Mouse (Mus musculus): ENCODE results near the gene Gkap1. TPM values are rescaled to one million over a fixed set of nuclear protein-coding genes. Genes with fewer than 3 reads are reported as not detected.

The Gkap1 gene
- polyA plus RNA-seq (2014; fragmentation: Nextera tagmentation; extraction: Ambion mirVana), result 12.8 and 14.3 TPM in 2 replicates

- WGBS, result 57% methylated on average over 8 of the region's 8 CpGs
- H3K36me3 ChIP-seq (ENCODE audit: control insufficient read depth, insufficient read depth, low read length), result no peaks in the 10 kb centered on the region
- H3K4me3 ChIP-seq (ENCODE audit: low read depth, low read length), result peak within 1 kb of the TSS; percentile 88
- peak within 1 kb of the TSS; percentile 85 for H3K4me2 ChIP-seq
- H3K4me1 ChIP-seq (replicated peaks; ENCODE audit: control insufficient read depth, insufficient read depth, low read length), result peaks cover 9% of the 10 kb centered on the region
- H3K27me3 ChIP-seq (replicated peaks; ENCODE audit: control insufficient read depth, insufficient read depth, low read length), result peaks cover 20% of the 10 kb centered on the region
- no peak for ATAC-seq (replicated peaks; ENCODE audit: low FRiP score)
- H3K9ac ChIP-seq (ENCODE audit: low read depth, low read length), result peak within 1 kb of the TSS; percentile 81
- H3K9me3 ChIP-seq (ENCODE audit: control insufficient read depth, low read length), result no peaks in the 10 kb centered on the region
- peak within 1 kb of the TSS; percentile 49; the same call in 1 of the 2 replicates for H3K27ac ChIP-seq (ENCODE audit: low read depth, low read length)
- DNase-seq (ENCODE audit: low spot score), result no peak
Observed at GRCm38 (mm10) chr13:58275599-58275998, at the start of gene Gkap1. Gene Gkap1, minus strand, starts transcription at chr13:58275699.

GRCm38 (mm10) chr13:58317768-58318167 is 42.3 kb upstream of the Gkap1 start:
- H3K4me2 ChIP-seq, result no peak overlapping the region
- H3K9me3 ChIP-seq (ENCODE audit: control insufficient read depth, low read length), result no peaks in the 10 kb centered on the region
- H3K4me3 ChIP-seq (ENCODE audit: low read depth, low read length), result no peak overlapping the region
- no peak overlapping the region for H3K9ac ChIP-seq (ENCODE audit: low read depth, low read length)
- H3K27ac ChIP-seq (ENCODE audit: low read depth, low read length), result no peak overlapping the region
- no peaks in the 10 kb centered on the region for H3K36me3 ChIP-seq (ENCODE audit: control insufficient read depth, insufficient read depth, low read length)
- no peaks in the 10 kb centered on the region for H3K27me3 ChIP-seq (replicated peaks; ENCODE audit: control insufficient read depth, insufficient read depth, low read length)
- DNase-seq (ENCODE audit: low spot score) (no peak), ATAC-seq (replicated peaks; ENCODE audit: low FRiP score) (no peak)
- no peaks in the 10 kb centered on the region for H3K4me1 ChIP-seq (replicated peaks; ENCODE audit: control insufficient read depth, insufficient read depth, low read length)
- 60% methylated on average over 2 of the region's 2 CpGs for WGBS

- H3K27ac ChIP-seq (ENCODE audit: low read depth, low read length), result no peak overlapping the region
- peak; percentile 74; the same call in 1 of the 2 replicates for ATAC-seq (replicated peaks; ENCODE audit: low FRiP score)
- no peaks in the 10 kb centered on the region for H3K27me3 ChIP-seq (replicated peaks; ENCODE audit: control insufficient read depth, insufficient read depth, low read length)
- H3K9me3 ChIP-seq (ENCODE audit: control insufficient read depth, low read length), result no peaks in the 10 kb centered on the region
- DNase-seq (ENCODE audit: low spot score), result no peak
- no peak overlapping the region for H3K9ac ChIP-seq (ENCODE audit: low read depth, low read length)
- H3K4me1 ChIP-seq (replicated peaks; ENCODE audit: control insufficient read depth, insufficient read depth, low read length), result no peaks in the 10 kb centered on the region
- H3K4me2 ChIP-seq, result no peak overlapping the region
- WGBS, result 40% methylated on average over 6 of the region's 6 CpGs
- H3K36me3 ChIP-seq (ENCODE audit: control insufficient read depth, insufficient read depth, low read length), result no peaks in the 10 kb centered on the region
- no peak overlapping the region for H3K4me3 ChIP-seq (ENCODE audit: low read depth, low read length)
Observed at GRCm38 (mm10) chr13:58314991-58315390, 39.5 kb upstream of the Gkap1 start.

DNA sequence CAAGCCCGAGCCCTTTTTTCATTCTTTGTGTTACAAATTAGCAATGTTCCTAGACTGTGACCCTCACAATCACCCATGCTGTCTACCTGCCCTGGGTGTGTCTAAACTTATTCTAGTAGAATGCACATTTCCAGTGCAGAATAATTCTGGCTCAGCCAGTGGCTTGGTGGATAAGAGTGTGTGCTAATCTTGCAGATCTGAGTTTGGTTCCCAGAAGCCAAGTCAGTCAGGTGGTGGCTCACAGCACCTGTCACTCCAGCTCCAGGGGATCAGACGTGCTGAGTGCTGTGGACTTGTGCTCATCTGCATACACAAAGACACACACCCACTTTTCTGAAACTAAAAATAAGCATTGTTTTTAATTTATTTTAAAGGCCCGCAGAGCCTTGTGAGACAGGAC is 38.3 kb upstream of the Gkap1 start:
- no peaks in the 10 kb centered on the region for H3K36me3 ChIP-seq (ENCODE audit: control insufficient read depth, insufficient read depth, low read length)
- no peak overlapping the region for H3K27ac ChIP-seq (ENCODE audit: low read depth, low read length)
- DNase-seq (ENCODE audit: low spot score) (no peak), ATAC-seq (replicated peaks; ENCODE audit: low FRiP score) (no peak; the same call in 1 of the 2 replicates)
- H3K4me1 ChIP-seq (replicated peaks; ENCODE audit: control insufficient read depth, insufficient read depth, low read length), result no peaks in the 10 kb centered on the region
- no peaks in the 10 kb centered on the region for H3K9me3 ChIP-seq (ENCODE audit: control insufficient read depth, low read length)
- no peak overlapping the region for H3K4me2 ChIP-seq
- H3K4me3 ChIP-seq (ENCODE audit: low read depth, low read length), result no peak overlapping the region
- 70% methylated on average over 3 of the region's 3 CpGs for WGBS
- no peaks in the 10 kb centered on the region for H3K27me3 ChIP-seq (replicated peaks; ENCODE audit: control insufficient read depth, insufficient read depth, low read length)
- H3K9ac ChIP-seq (ENCODE audit: low read depth, low read length), result no peak overlapping the region

- Histone ChIP-seq H3K27ac (ENCODE audit: low read depth, low read length) (no peak overlapping the region), H3K9me3 (ENCODE audit: control insufficient read depth, low read length) (no peaks in the 10 kb centered on the region), H3K9ac (ENCODE audit: low read depth, low read length) (no peak overlapping the region), H3K4me1 (replicated peaks; ENCODE audit: control insufficient read depth, insufficient read depth, low read length) (no peaks in the 10 kb centered on the region), H3K4me2 (no peak overlapping the region), H3K36me3 (ENCODE audit: control insufficient read depth, insufficient read depth, low read length) (no peaks in the 10 kb centered on the region), H3K27me3 (replicated peaks; ENCODE audit: control insufficient read depth, insufficient read depth, low read length) (no peaks in the 10 kb centered on the region), H3K4me3 (ENCODE audit: low read depth, low read length) (no peak overlapping the region)
- ATAC-seq (replicated peaks; ENCODE audit: low FRiP score), result no peak
- DNase-seq (ENCODE audit: low spot score), result no peak
- WGBS, result 41% methylated on average over 3 of the region's 3 CpGs
Observed at GRCm38 (mm10) chr13:58311351-58311750, 35.9 kb upstream of the Gkap1 start.

- 71% methylated on average over 8 of the region's 8 CpGs for WGBS
- H3K4me3 ChIP-seq (ENCODE audit: low read depth, low read length), result no peak overlapping the region
- ATAC-seq (replicated peaks; ENCODE audit: low FRiP score), result no peak
Observed at GRCm38 (mm10) chr13:58309499-58309898, 34.0 kb upstream of the Gkap1 start.

DNA sequence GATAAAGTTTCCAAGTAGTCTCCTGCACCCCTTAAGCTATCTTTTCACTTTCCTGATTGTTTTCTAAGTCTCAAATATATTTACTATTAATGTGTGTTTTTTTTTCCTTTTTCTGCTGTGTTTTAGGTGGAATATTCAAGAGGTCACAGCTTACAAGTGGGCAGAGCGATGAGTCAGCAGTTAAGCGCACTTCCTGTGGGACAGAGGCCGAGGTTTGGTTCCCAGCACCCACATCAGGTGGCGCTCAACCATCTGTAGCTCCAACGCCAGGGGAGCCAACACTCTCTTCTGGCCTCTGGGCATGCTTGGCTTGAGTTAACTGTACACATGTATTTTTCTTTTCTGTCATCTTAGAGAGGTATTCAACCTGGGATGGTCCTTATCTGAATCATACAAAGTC is 32.0 kb upstream of the Gkap1 start:
- H3K36me3 ChIP-seq (ENCODE audit: control insufficient read depth, insufficient read depth, low read length), result no peaks in the 10 kb centered on the region
- H3K27ac ChIP-seq (ENCODE audit: low read depth, low read length), result no peak overlapping the region
- 85% methylated on average over 5 of the region's 5 CpGs for WGBS
- H3K9me3 ChIP-seq (ENCODE audit: control insufficient read depth, low read length), result no peaks in the 10 kb centered on the region
- no peak for DNase-seq (ENCODE audit: low spot score)
- no peaks in the 10 kb centered on the region for H3K4me1 ChIP-seq (replicated peaks; ENCODE audit: control insufficient read depth, insufficient read depth, low read length)
- H3K9ac ChIP-seq (ENCODE audit: low read depth, low read length), result no peak overlapping the region
- no peaks in the 10 kb centered on the region for H3K27me3 ChIP-seq (replicated peaks; ENCODE audit: control insufficient read depth, insufficient read depth, low read length)
- H3K4me2 ChIP-seq, result no peak overlapping the region
- no peak overlapping the region for H3K4me3 ChIP-seq (ENCODE audit: low read depth, low read length)
- ATAC-seq (replicated peaks; ENCODE audit: low FRiP score), result no peak

More at GRCm38 (mm10) chr13:58309499-58309898, 34.0 kb upstream of the Gkap1 start:
- Histone ChIP-seq H3K4me2 (no peak overlapping the region), H3K27me3 (replicated peaks; ENCODE audit: control insufficient read depth, insufficient read depth, low read length) (no peaks in the 10 kb centered on the region), H3K9ac (ENCODE audit: low read depth, low read length) (no peak overlapping the region), H3K4me1 (replicated peaks; ENCODE audit: control insufficient read depth, insufficient read depth, low read length) (no peaks in the 10 kb centered on the region), H3K36me3 (ENCODE audit: control insufficient read depth, insufficient read depth, low read length) (no peaks in the 10 kb centered on the region), H3K27ac (ENCODE audit: low read depth, low read length) (no peak overlapping the region), H3K9me3 (ENCODE audit: control insufficient read depth, low read length) (no peaks in the 10 kb centered on the region)
- no peak for DNase-seq (ENCODE audit: low spot score)

GRCm38 (mm10) chr13:58305230-58305629 is 29.7 kb upstream of the Gkap1 start:
- Histone ChIP-seq H3K36me3 (ENCODE audit: control insufficient read depth, insufficient read depth, low read length) (no peaks in the 10 kb centered on the region), H3K9ac (ENCODE audit: low read depth, low read length) (no peak overlapping the region), H3K4me3 (ENCODE audit: low read depth, low read length) (no peak overlapping the region), H3K27me3 (replicated peaks; ENCODE audit: control insufficient read depth, insufficient read depth, low read length) (no peaks in the 10 kb centered on the region), H3K27ac (ENCODE audit: low read depth, low read length) (no peak overlapping the region), H3K9me3 (ENCODE audit: control insufficient read depth, low read length) (no peaks in the 10 kb centered on the region), H3K4me1 (replicated peaks; ENCODE audit: control insufficient read depth, insufficient read depth, low read length) (no peaks in the 10 kb centered on the region), H3K4me2 (no peak overlapping the region)
- ATAC-seq (replicated peaks; ENCODE audit: low FRiP score), result no peak
- DNase-seq (ENCODE audit: low spot score), result no peak
- WGBS, result 74% methylated on average over 2 of the region's 2 CpGs

DNA sequence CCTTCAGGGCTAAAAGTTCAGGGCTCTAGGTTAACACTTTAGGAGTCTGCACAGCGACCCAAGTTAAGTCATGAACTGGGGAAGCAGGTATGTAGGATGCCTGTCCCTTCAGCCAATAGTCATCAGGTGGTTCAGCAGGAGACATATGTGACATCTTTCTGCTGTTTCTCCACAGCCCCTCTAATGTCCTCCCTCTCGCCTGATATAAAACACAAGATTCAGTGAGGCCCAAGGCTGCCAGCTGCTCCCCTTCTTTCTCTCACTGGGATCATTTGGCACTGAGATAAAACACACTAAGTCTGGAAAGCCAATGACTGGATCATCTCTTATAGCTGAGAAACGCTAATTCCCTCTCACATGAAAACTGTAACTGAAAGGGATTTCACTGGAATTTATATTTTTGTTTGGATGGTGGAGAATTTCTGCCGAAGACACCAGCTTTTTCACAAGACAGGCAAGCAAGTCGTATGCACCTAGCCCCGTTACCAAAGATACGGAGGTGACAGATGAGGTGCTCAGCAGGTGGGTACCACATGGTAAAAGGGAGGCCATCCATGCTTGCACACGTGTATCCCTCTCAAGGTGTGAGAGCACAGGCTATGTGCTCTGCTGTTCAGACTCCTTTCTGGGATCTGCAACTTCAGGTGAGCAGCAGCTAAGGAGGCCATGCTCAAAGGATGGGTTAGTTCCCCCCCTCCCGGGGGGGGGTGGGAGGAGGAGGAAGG is 27.1 kb upstream of the Gkap1 start:
- ATAC-seq (replicated peaks; ENCODE audit: low FRiP score), result no peak
- Histone ChIP-seq H3K9me3 (ENCODE audit: control insufficient read depth, low read length) (no peaks in the 10 kb centered on the region), H3K4me1 (replicated peaks; ENCODE audit: control insufficient read depth, insufficient read depth, low read length) (no peaks in the 10 kb centered on the region), H3K9ac (ENCODE audit: low read depth, low read length) (no peak overlapping the region), H3K27ac (ENCODE audit: low read depth, low read length) (no peak overlapping the region), H3K36me3 (ENCODE audit: control insufficient read depth, insufficient read depth, low read length) (no peaks in the 10 kb centered on the region), H3K4me2 (no peak overlapping the region), H3K4me3 (ENCODE audit: low read depth, low read length) (no peak overlapping the region), H3K27me3 (replicated peaks; ENCODE audit: control insufficient read depth, insufficient read depth, low read length) (no peaks in the 10 kb centered on the region)
- no peak for DNase-seq (ENCODE audit: low spot score)
- WGBS, result 76% methylated on average over 9 of the region's 9 CpGs
